Comparison of ENCODE assay signal across 16 mouse cellular contexts in the genomic region with DNA sequence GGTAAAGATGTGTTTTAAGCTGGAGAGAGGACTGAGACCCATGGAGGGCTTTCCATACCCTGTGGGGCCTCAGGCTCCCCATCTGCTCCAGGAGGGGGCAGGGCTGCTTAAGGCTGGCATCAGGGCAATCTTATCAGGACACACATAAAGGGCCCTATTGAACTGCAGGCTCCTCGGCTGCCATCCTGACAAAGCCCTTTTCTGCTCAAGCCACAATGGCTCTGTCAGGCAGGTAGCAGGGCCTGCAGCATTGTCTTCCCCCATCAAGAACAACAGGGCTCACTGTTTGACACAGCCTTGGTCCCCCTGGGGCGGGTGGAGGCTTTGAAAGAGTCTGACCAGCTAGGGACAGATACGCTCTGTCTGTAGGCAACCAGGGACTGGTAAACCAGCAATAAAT. TPM values are rescaled to one million over a fixed set of nuclear protein-coding genes. Genes with fewer than 3 reads are reported as not detected.
DNase-seq lines count a peak whose midpoint lies in the region; ATAC-seq and TF ChIP-seq lines count a peak whose summit lies in the region.
"Had no signal": no experiment of that assay in that cellular context is flagged by ENCODE, and none has a peak within 500 bp of the region (broad histone marks: within the 10 kb centered on the region; RNA-seq: fewer than 3 reads in every experiment).

No protein-coding gene starts in this region.

- no peak overlapping the region for H3K4me3 ChIP-seq in heart, embryonic 12.5 days
- H3K4me3 ChIP-seq in cortical plate, adult 2 months (ENCODE audit: insufficient read depth, low read length) = no peak overlapping the region
- H3K4me3 ChIP-seq: heart, adult 2 months had no signal

- no peak for TF ChIP-seq CTCF in cortical plate, adult 2 months (IDR thresholded peaks at IDR 0.05; ENCODE audit: extremely low read depth, insufficient read depth, low read length)

- no peaks in the 10 kb centered on the region for H3K9me3 ChIP-seq in heart, embryonic 12.5 days (replicated peaks)
- H3K9me3 ChIP-seq: G1E had no signal

- H3K27me3 ChIP-seq in heart, embryonic 12.5 days (replicated peaks) = no peaks in the 10 kb centered on the region

- no peak for DNase-seq in heart, adult 11 months
- peak; percentile 28 to 59 for DNase-seq in layer of hippocampus, adult 8-10 months (ENCODE audit: low spot score in 2 of 2)
- no peak for DNase-seq in layer of hippocampus, adult 9-10 months (ENCODE audit: low spot score)
- DNase-seq in mesoderm, embryonic 11.5 days (ENCODE audit: low read depth, low spot score) = peak; percentile 33
- DNase-seq in c-Kit-positive CD71-positive TER-119-positive erythroid progenitor cells, embryonic 14.5 days (ENCODE audit: low spot score) = no peak
- DNase-seq: adrenal gland, adult 8-10 months; cerebellum, postnatal 25 days; heart, adult 2 months; kidney, postnatal 10 days; liver; lung, embryonic 14.5 days had no signal

- H3K9ac ChIP-seq in heart, embryonic 12.5 days = no peak overlapping the region
- H3K9ac ChIP-seq: lung, embryonic 14.5 days had no signal

- H3K27ac ChIP-seq in heart, embryonic 12.5 days (ENCODE audit: poor library complexity, severe bottlenecking) = peak overlapping the region; percentile 48
- 0 out of 2 replicates have a peak overlapping the region, but pooled peaks have one; percentile 45 for H3K27ac ChIP-seq in cortical plate, adult 2 months (ENCODE audit: insufficient read depth, low read length)
- H3K27ac ChIP-seq: heart, adult 2 months had no signal

- no peak overlapping the region for H3K4me2 ChIP-seq in heart, embryonic 12.5 days
- H3K4me2 ChIP-seq: lung, embryonic 14.5 days had no signal

- ATAC-seq in heart, embryonic 12.5 days (ENCODE audit: insufficient number of reproducible peaks, low FRiP score) = no peak
- ATAC-seq: intestine, embryonic 16.5 days; midbrain, embryonic 16.5 days had no signal

- TF ChIP-seq POLR2A in cortical plate, adult 2 months (IDR thresholded peaks at IDR 0.05; ENCODE audit: extremely low read depth, insufficient read depth, low read length) = no peak

- H3K4me1 ChIP-seq in heart, embryonic 12.5 days (replicated peaks) = peaks cover 8% of the 10 kb centered on the region
- no peaks in the 10 kb centered on the region for H3K4me1 ChIP-seq in cortical plate, adult 2 months (ENCODE audit: control insufficient read depth, insufficient read depth, low read length)

- H3K36me3 ChIP-seq in heart, embryonic 12.5 days = no peaks in the 10 kb centered on the region
- H3K36me3 ChIP-seq: G1E had no signal

- 38% methylated on average over 3 of the region's 3 CpGs for WGBS in heart, embryonic 12.5 days

RNA-seq across cellular contexts. Expression of gene Nipal4, which starts 3.6 kb away (rescaled TPM):
- polyA plus RNA-seq in heart, embryonic 12.5 days (2016; fragmentation: Nextera tagmentation; extraction: Ambion mirVana) = 21.7 and 22.9 TPM in 2 replicates
- 1 to 10 TPM; 2.1 to 2.6 (median 2.2) TPM for total RNA-seq in layer of hippocampus, adult 8-10 months (2022)
- 4.0 and 4.9 TPM in 2 replicates for polyA plus RNA-seq in cortical plate, adult 2 months (2012; rRNA removed)
- total RNA-seq: G1E had no signal
- polyA plus RNA-seq: G1E had no signal

Comparison
In these comparisons a context has a peak if more than half of its experiments do, and no peak if none do; other contexts are left out.
1. DNase-seq: peak in layer of hippocampus, adult 8-10 months (2 of 2) and mesoderm, embryonic 11.5 days (single experiment); none in heart, adult 11 months (single experiment), layer of hippocampus, adult 9-10 months (single experiment) and c-Kit-positive CD71-positive TER-119-positive erythroid progenitor cells, embryonic 14.5 days (single experiment).